Comparison of ENCODE assay signal across 10 mouse cellular contexts in genomic region chr17:23873884-23874856, GRCm38 (mm10). TPM values are rescaled to one million over a fixed set of nuclear protein-coding genes. Genes with fewer than 3 reads are reported as not detected.
DNase-seq lines count a peak whose midpoint lies in the region; ATAC-seq lines count a peak whose summit lies in the region.
"Had no signal": no experiment of that assay in that cellular context is flagged by ENCODE, and none has a peak within 500 bp of the region (broad histone marks: within the 10 kb centered on the region; RNA-seq: fewer than 3 reads in every experiment).

No protein-coding gene starts in this region.

- WGBS in forebrain, embryonic 11.5 days = 52% methylated on average over 8 of the region's 8 CpGs
- WGBS in forebrain, embryonic 16.5 days = 46% methylated on average over 8 of the region's 8 CpGs
- 41% methylated on average over 8 of the region's 8 CpGs for WGBS in embryonic facial prominence, embryonic 14.5 days
- WGBS in kidney, embryonic 14.5 days = 48% methylated on average over 8 of the region's 8 CpGs

- no peaks in the 10 kb centered on the region for H3K4me1 ChIP-seq in forebrain, embryonic 11.5 days (replicated peaks; ENCODE audit: control insufficient read depth, insufficient read depth, low read length)
- H3K4me1 ChIP-seq in forebrain, embryonic 16.5 days (replicated peaks; ENCODE audit: control insufficient read depth, insufficient read depth, low read length) = no peaks in the 10 kb centered on the region
- H3K4me1 ChIP-seq in embryonic facial prominence, embryonic 14.5 days (ENCODE audit: control insufficient read depth, insufficient read depth, low read length) = no peaks in the 10 kb centered on the region
- no peaks in the 10 kb centered on the region for H3K4me1 ChIP-seq in kidney, embryonic 14.5 days (ENCODE audit: control insufficient read depth, insufficient read depth, low read length)
- H3K4me1 ChIP-seq: neural tube, embryonic 12.5 days had no signal

- H3K27me3 ChIP-seq in forebrain, embryonic 11.5 days (ENCODE audit: control insufficient read depth, insufficient read depth, low read length) = no peaks in the 10 kb centered on the region
- H3K27me3 ChIP-seq in forebrain, embryonic 16.5 days (replicated peaks; ENCODE audit: control insufficient read depth, insufficient read depth, low read length) = no peaks in the 10 kb centered on the region
- no peaks in the 10 kb centered on the region for H3K27me3 ChIP-seq in embryonic facial prominence, embryonic 14.5 days (replicated peaks; ENCODE audit: control insufficient read depth, insufficient read depth, low read length)
- H3K27me3 ChIP-seq in kidney, embryonic 14.5 days (ENCODE audit: control insufficient read depth, insufficient read depth, low read length) = no peaks in the 10 kb centered on the region
- H3K27me3 ChIP-seq: neural tube, embryonic 12.5 days had no signal

- no peak overlapping the region for H3K4me3 ChIP-seq in forebrain, embryonic 11.5 days (ENCODE audit: low read depth, low read length)
- H3K4me3 ChIP-seq in forebrain, embryonic 16.5 days (replicated peaks; ENCODE audit: low read length) = no peak overlapping the region
- no peak overlapping the region for H3K4me3 ChIP-seq in embryonic facial prominence, embryonic 14.5 days (ENCODE audit: low read depth, low read length)
- no peak overlapping the region for H3K4me3 ChIP-seq in kidney, embryonic 14.5 days (ENCODE audit: low read length)
- H3K4me3 ChIP-seq: neural tube, embryonic 12.5 days had no signal

- DNase-seq in forebrain, embryonic 11.5 days (ENCODE audit: low spot score) = peak; percentile 70
- DNase-seq in 3134 (ENCODE audit: extremely low read depth, insufficient read length, low spot score) = peak; percentile 44
- peak; percentile 67 for DNase-seq in adrenal gland, postnatal 10 days
- peak; percentile 56 for DNase-seq in embryonic facial prominence, embryonic 14.5 days (ENCODE audit: low spot score)
- DNase-seq in lung, postnatal 14 days = peak; percentile 70

- H3K4me2 ChIP-seq in forebrain, embryonic 11.5 days (ENCODE audit: low read depth, low read length, severe bottlenecking) = no peak overlapping the region
- H3K4me2 ChIP-seq in forebrain, embryonic 16.5 days (ENCODE audit: low read length) = no peak overlapping the region
- H3K4me2 ChIP-seq in embryonic facial prominence, embryonic 14.5 days (ENCODE audit: low read depth, low read length) = no peak overlapping the region
- no peak overlapping the region for H3K4me2 ChIP-seq in kidney, embryonic 14.5 days (replicated peaks; ENCODE audit: low read depth, low read length)
- H3K4me2 ChIP-seq: neural tube, embryonic 12.5 days had no signal

- no peak overlapping the region for H3K9ac ChIP-seq in forebrain, embryonic 11.5 days (ENCODE audit: low read length)
- no peak overlapping the region for H3K9ac ChIP-seq in forebrain, embryonic 16.5 days (replicated peaks; ENCODE audit: low read depth, low read length)
- no peak overlapping the region for H3K9ac ChIP-seq in embryonic facial prominence, embryonic 14.5 days (ENCODE audit: low read depth, low read length)
- no peak overlapping the region for H3K9ac ChIP-seq in kidney, embryonic 14.5 days (ENCODE audit: low read depth, low read length)
- H3K9ac ChIP-seq: neural tube, embryonic 12.5 days had no signal

- H3K9me3 ChIP-seq in forebrain, embryonic 11.5 days (ENCODE audit: control insufficient read depth, low read length) = no peaks in the 10 kb centered on the region
- H3K9me3 ChIP-seq in forebrain, embryonic 16.5 days (ENCODE audit: control insufficient read depth, low read length) = no peaks in the 10 kb centered on the region
- no peaks in the 10 kb centered on the region for H3K9me3 ChIP-seq in embryonic facial prominence, embryonic 14.5 days (ENCODE audit: control insufficient read depth, low read length)
- no peaks in the 10 kb centered on the region for H3K9me3 ChIP-seq in kidney, embryonic 14.5 days (ENCODE audit: control insufficient read depth, low read length)
- H3K9me3 ChIP-seq: neural tube, embryonic 12.5 days had no signal

- no peak for ATAC-seq in forebrain, embryonic 11.5 days (replicated peaks; ENCODE audit: low FRiP score)
- ATAC-seq in forebrain, embryonic 16.5 days = no peak
- no peak for ATAC-seq in embryonic facial prominence, embryonic 14.5 days (ENCODE audit: low read depth)
- ATAC-seq in kidney, embryonic 14.5 days (ENCODE audit: low FRiP score, low TSS enrichment) = peak; percentile 75
- ATAC-seq in erythroblast, adult 5-6 weeks (replicated peaks; ENCODE audit: low FRiP score, poor library complexity, severe bottlenecking) = no peak

- H3K36me3 ChIP-seq in forebrain, embryonic 11.5 days (ENCODE audit: control insufficient read depth, insufficient read depth, low read length) = no peaks in the 10 kb centered on the region
- no peaks in the 10 kb centered on the region for H3K36me3 ChIP-seq in forebrain, embryonic 16.5 days (ENCODE audit: control insufficient read depth, insufficient read depth)
- no peaks in the 10 kb centered on the region for H3K36me3 ChIP-seq in embryonic facial prominence, embryonic 14.5 days (ENCODE audit: control insufficient read depth, insufficient read depth, low read length)
- no peaks in the 10 kb centered on the region for H3K36me3 ChIP-seq in kidney, embryonic 14.5 days (ENCODE audit: control insufficient read depth, insufficient read depth, low read length)
- H3K36me3 ChIP-seq: neural tube, embryonic 12.5 days had no signal

- H3K27ac ChIP-seq in forebrain, embryonic 11.5 days (ENCODE audit: low read depth, low read length) = no peak overlapping the region
- H3K27ac ChIP-seq in forebrain, embryonic 16.5 days (ENCODE audit: low read length) = no peak overlapping the region
- no peak overlapping the region for H3K27ac ChIP-seq in embryonic facial prominence, embryonic 14.5 days (replicated peaks; ENCODE audit: low read depth, low read length)
- H3K27ac ChIP-seq in kidney, embryonic 14.5 days (ENCODE audit: low read depth, low read length) = no peak overlapping the region
- H3K27ac ChIP-seq: neural tube, embryonic 12.5 days had no signal

RNA-seq across cellular contexts. Expression of gene Prss21, which starts 6.3 kb away (rescaled TPM):
- polyA plus RNA-seq in forebrain, embryonic 11.5 days (2014; fragmentation: Nextera tagmentation; extraction: Ambion mirVana) = not detected in 2 replicates
- polyA plus RNA-seq in forebrain, embryonic 16.5 days (2015; fragmentation: Nextera tagmentation; extraction: Ambion mirVana) = not detected in 2 replicates
- not detected for total RNA-seq in adrenal gland, postnatal 10 days (2021)
- not detected in 2 replicates for polyA plus RNA-seq in embryonic facial prominence, embryonic 14.5 days (2014; fragmentation: Nextera tagmentation; extraction: Ambion mirVana)
- not detected in 2 replicates for polyA plus RNA-seq in kidney, embryonic 14.5 days (2014; fragmentation: Nextera tagmentation; extraction: Ambion mirVana)
- not detected in 2 replicates for total RNA-seq in erythroblast, adult 5-6 weeks (2015; ENCODE audit: low replicate concordance)
- total RNA-seq in erythroblast, adult 5-6 weeks (2017; ENCODE audit: low replicate concordance) = not detected in 2 replicates
- total RNA-seq: hematopoietic stem cell, adult 5-6 weeks had no signal
- polyA plus RNA-seq: neural tube, embryonic 12.5 days had no signal

RNA-seq across cellular contexts. Expression of gene Dcpp1, which starts 6.5 kb away (rescaled TPM):
- polyA plus RNA-seq in forebrain, embryonic 11.5 days (2014; fragmentation: Nextera tagmentation; extraction: Ambion mirVana) = not detected in 2 replicates
- polyA plus RNA-seq in forebrain, embryonic 16.5 days (2015; fragmentation: Nextera tagmentation; extraction: Ambion mirVana) = not detected in 2 replicates
- not detected for total RNA-seq in adrenal gland, postnatal 10 days (2021)
- 2.3 and 6.8 TPM in 2 replicates for polyA plus RNA-seq in embryonic facial prominence, embryonic 14.5 days (2014; fragmentation: Nextera tagmentation; extraction: Ambion mirVana)
- not detected in 2 replicates for polyA plus RNA-seq in kidney, embryonic 14.5 days (2014; fragmentation: Nextera tagmentation; extraction: Ambion mirVana)
- not detected in 2 replicates for total RNA-seq in erythroblast, adult 5-6 weeks (2015; ENCODE audit: low replicate concordance)
- not detected in 2 replicates for total RNA-seq in erythroblast, adult 5-6 weeks (2017; ENCODE audit: low replicate concordance)
- total RNA-seq: hematopoietic stem cell, adult 5-6 weeks had no signal
- polyA plus RNA-seq: neural tube, embryonic 12.5 days had no signal

RNA-seq across cellular contexts. Expression of gene Dcpp2, which starts 6.5 kb away (rescaled TPM):
- not detected in 2 replicates for polyA plus RNA-seq in forebrain, embryonic 11.5 days (2014; fragmentation: Nextera tagmentation; extraction: Ambion mirVana)
- polyA plus RNA-seq in forebrain, embryonic 16.5 days (2015; fragmentation: Nextera tagmentation; extraction: Ambion mirVana) = not detected in 2 replicates
- not detected for total RNA-seq in adrenal gland, postnatal 10 days (2021)
- polyA plus RNA-seq in embryonic facial prominence, embryonic 14.5 days (2014; fragmentation: Nextera tagmentation; extraction: Ambion mirVana) = not detected in 2 replicates
- not detected in 2 replicates for polyA plus RNA-seq in kidney, embryonic 14.5 days (2014; fragmentation: Nextera tagmentation; extraction: Ambion mirVana)
- total RNA-seq in erythroblast, adult 5-6 weeks (2015; ENCODE audit: low replicate concordance) = not detected in 2 replicates
- not detected in 2 replicates for total RNA-seq in erythroblast, adult 5-6 weeks (2017; ENCODE audit: low replicate concordance)
- total RNA-seq: hematopoietic stem cell, adult 5-6 weeks had no signal
- polyA plus RNA-seq: neural tube, embryonic 12.5 days had no signal

RNA-seq across cellular contexts. Expression of gene Prss41, which starts 30.2 kb away (rescaled TPM):
- polyA plus RNA-seq in forebrain, embryonic 11.5 days (2014; fragmentation: Nextera tagmentation; extraction: Ambion mirVana) = 2.1 and 2.6 TPM in 2 replicates
- polyA plus RNA-seq in forebrain, embryonic 16.5 days (2015; fragmentation: Nextera tagmentation; extraction: Ambion mirVana) = 0.87 and 1.0 TPM in 2 replicates
- under 1 TPM; 0.21 to 0.58 TPM for total RNA-seq in adrenal gland, postnatal 10 days (2021)
- 0.64 and 1.1 TPM in 2 replicates for polyA plus RNA-seq in embryonic facial prominence, embryonic 14.5 days (2014; fragmentation: Nextera tagmentation; extraction: Ambion mirVana)
- 3.1 and 3.9 TPM in 2 replicates for polyA plus RNA-seq in kidney, embryonic 14.5 days (2014; fragmentation: Nextera tagmentation; extraction: Ambion mirVana)
- not detected in 2 replicates for total RNA-seq in erythroblast, adult 5-6 weeks (2015; ENCODE audit: low replicate concordance)
- total RNA-seq in erythroblast, adult 5-6 weeks (2017; ENCODE audit: low replicate concordance) = not detected in 2 replicates
- total RNA-seq: hematopoietic stem cell, adult 5-6 weeks had no signal

RNA-seq across cellular contexts. Expression of gene Prss32, which starts 30.5 kb away (rescaled TPM):
- not detected in 2 replicates for polyA plus RNA-seq in forebrain, embryonic 11.5 days (2014; fragmentation: Nextera tagmentation; extraction: Ambion mirVana)
- not detected in 2 replicates for polyA plus RNA-seq in forebrain, embryonic 16.5 days (2015; fragmentation: Nextera tagmentation; extraction: Ambion mirVana)
- total RNA-seq in adrenal gland, postnatal 10 days (2021) = not detected
- 0.25 TPM in 1 of 2 replicates, not detected in the other for polyA plus RNA-seq in embryonic facial prominence, embryonic 14.5 days (2014; fragmentation: Nextera tagmentation; extraction: Ambion mirVana)
- polyA plus RNA-seq in kidney, embryonic 14.5 days (2014; fragmentation: Nextera tagmentation; extraction: Ambion mirVana) = 0.14 TPM in 1 of 2 replicates, not detected in the other
- total RNA-seq in erythroblast, adult 5-6 weeks (2015; ENCODE audit: low replicate concordance) = not detected in 2 replicates
- total RNA-seq in erythroblast, adult 5-6 weeks (2017; ENCODE audit: low replicate concordance) = not detected in 2 replicates
- total RNA-seq: hematopoietic stem cell, adult 5-6 weeks had no signal
- polyA plus RNA-seq: neural tube, embryonic 12.5 days had no signal
